Mouse (Mus musculus): ENCODE results near the gene Wfdc18.

GRCm38 (mm10) chr11:83675665-83676064, 33.1 kb upstream of the Wfdc18 start:
- TF ChIP-seq POLR2A (IDR thresholded peaks at IDR 0.05; ENCODE audit: control insufficient read depth in 1 of 2, insufficient read depth in 1 of 2, low read depth in 1 of 2, low read length in 2 of 2, poor library complexity in 1 of 2) (no peak), CHD2 (IDR thresholded peaks at IDR 0.05; ENCODE audit: low read length) (no peak), CTCF (IDR thresholded peaks at IDR 0.05 in 2 of 3, conservative IDR thresholded peaks at IDR 0.05 in 1 of 3; ENCODE audit: control insufficient read depth in 1 of 3, insufficient read depth in 1 of 3, low read depth in 2 of 3, low read length in 3 of 3, poor library complexity in 1 of 3, severe bottlenecking in 1 of 3) (no peak)

Data from MEL (cell line).